Mouse (Mus musculus): ENCODE measurements at regions not wholly inside any gene's neighbourhood (a gene's known extent, or its start where the extent isn't known, plus 50 kb on each side); places are given as distances from the start of the nearest gene placed in this dataset.

- TF ChIP-seq CTCF (IDR thresholded peaks at IDR 0.05; ENCODE audit: low read depth) (no peak), EP300 (optimal IDR thresholded peaks at IDR 0.05) (no peak)
These were observed 238.7 kb upstream of the Mmadhc start for GRCm38 (mm10) chr2:50535085-50535878.
